Mouse (Mus musculus): Measurements from ENCODE around the gene H1foo.

H1foo gene

GRCm38 (mm10) chr6:115944638-115945037 is at the start of gene H1foo:
H1foo (plus strand) TSS chr6:115944938.
- DNase-seq, result no peak

GRCm38 (mm10) chr6:115896346-115896745 is 48.4 kb upstream of the H1foo start:
- DNase-seq, result no peak

- DNase-seq, result no peak
Observed at GRCm38 (mm10) chr6:115897117-115897516, 47.6 kb upstream of the H1foo start.

- no peak for DNase-seq
Observed at GRCm38 (mm10) chr6:115897926-115898520, 46.7 kb upstream of the H1foo start.

- peak; percentile 82 for DNase-seq
Observed at GRCm38 (mm10) chr6:115901062-115901461, 43.7 kb upstream of the H1foo start.

- no peak for DNase-seq
Observed at GRCm38 (mm10) chr6:115901489-115901931, 43.2 kb upstream of the H1foo start.

- DNase-seq, result no peak
Observed at GRCm38 (mm10) chr6:115902545-115902944, 42.2 kb upstream of the H1foo start.

GRCm38 (mm10) chr6:115905568-115905967 is 39.2 kb upstream of the H1foo start:
- DNase-seq, result no peak

- DNase-seq, result no peak
Observed at GRCm38 (mm10) chr6:115906455-115906854, 38.3 kb upstream of the H1foo start.

GRCm38 (mm10) chr6:115906871-115907270 is 37.9 kb upstream of the H1foo start:
- DNase-seq, result no peak

GRCm38 (mm10) chr6:115908421-115908982 is 36.2 kb upstream of the H1foo start:
- no peak for DNase-seq

GRCm38 (mm10) chr6:115909052-115909451 is 35.7 kb upstream of the H1foo start:
- DNase-seq, result no peak

- no peak for DNase-seq
Observed at GRCm38 (mm10) chr6:115909940-115910339, 34.8 kb upstream of the H1foo start.

- DNase-seq, result no peak
Observed at GRCm38 (mm10) chr6:115911763-115912162, 33.0 kb upstream of the H1foo start.

GRCm38 (mm10) chr6:115913482-115913881 is 31.3 kb upstream of the H1foo start:
- DNase-seq, result no peak

- DNase-seq, result peak; percentile 59
Observed at GRCm38 (mm10) chr6:115914511-115915202, 30.1 kb upstream of the H1foo start.

- DNase-seq, result peak; percentile 60
Observed at GRCm38 (mm10) chr6:115915601-115916445, 28.9 kb upstream of the H1foo start.

- no peak for DNase-seq
Observed at GRCm38 (mm10) chr6:115916611-115917010, 28.1 kb upstream of the H1foo start.

- DNase-seq, result no peak
Observed at GRCm38 (mm10) chr6:115918615-115919014, 26.1 kb upstream of the H1foo start.

GRCm38 (mm10) chr6:115919876-115920275 is 24.9 kb upstream of the H1foo start:
- no peak for DNase-seq

- DNase-seq, result no peak
Observed at GRCm38 (mm10) chr6:115924829-115925228, 19.9 kb upstream of the H1foo start.

GRCm38 (mm10) chr6:115926416-115926815 is 18.3 kb upstream of the H1foo start:
- no peak for DNase-seq
